Mouse (Mus musculus): ENCODE measurements around the gene Hs3st1. TPM values are rescaled to one million over a fixed set of nuclear protein-coding genes. Genes with fewer than 3 reads are reported as not detected.

The Hs3st1 gene
- polyA plus RNA-seq, 1 experiment from 2014 or later: 9.8 TPM

GRCm38 (mm10) chr5:39659417-39659816, 95.9 kb downstream of the Hs3st1 start:
- Histone ChIP-seq H3K4me2 (replicated peaks; ENCODE audit: low read depth, low read length) (no peak overlapping the region), H3K27ac (ENCODE audit: low read depth, low read length) (no peak overlapping the region), H3K27me3 (ENCODE audit: control insufficient read depth, insufficient read depth, low read length) (no peaks in the 10 kb centered on the region), H3K4me3 (ENCODE audit: low read depth, low read length) (no peak overlapping the region), H3K4me1 (replicated peaks; ENCODE audit: control insufficient read depth, insufficient read depth, low read length) (no peaks in the 10 kb centered on the region), H3K9me3 (ENCODE audit: control insufficient read depth, low read length) (no peaks in the 10 kb centered on the region), H3K36me3 (ENCODE audit: control insufficient read depth, insufficient read depth, low read length) (no peaks in the 10 kb centered on the region), H3K9ac (ENCODE audit: low read depth, low read length) (no peak overlapping the region)
- ATAC-seq (ENCODE audit: low FRiP score) (no peak), DNase-seq (ENCODE audit: low spot score) (no peak)
- 78% methylated on average over 2 of the region's 2 CpGs for WGBS

GRCm38 (mm10) chr5:39644827-39645380, 110.4 kb downstream of the Hs3st1 start:
- WGBS: under 1% methylated on average over 28 of the region's 28 CpGs
- Histone ChIP-seq H3K36me3 (ENCODE audit: control insufficient read depth, insufficient read depth, low read length) (no peaks in the 10 kb centered on the region), H3K9me3 (ENCODE audit: control insufficient read depth, low read length) (no peaks in the 10 kb centered on the region), H3K4me2 (replicated peaks; ENCODE audit: low read depth, low read length) (peak overlapping the region; percentile 91), H3K4me3 (ENCODE audit: low read depth, low read length) (peak overlapping the region; percentile 65), H3K27me3 (ENCODE audit: control insufficient read depth, insufficient read depth, low read length) (peaks cover 12% of the 10 kb centered on the region), H3K27ac (ENCODE audit: low read depth, low read length) (no peak overlapping the region), H3K4me1 (replicated peaks; ENCODE audit: control insufficient read depth, insufficient read depth, low read length) (no peaks in the 10 kb centered on the region), H3K9ac (ENCODE audit: low read depth, low read length) (peak overlapping the region; percentile 39)
- peak; percentile 82 for ATAC-seq (ENCODE audit: low FRiP score)
- DNase-seq (ENCODE audit: low spot score): no peak

GRCm38 (mm10) chr5:39643924-39644826, 111.1 kb downstream of the Hs3st1 start:
- Histone ChIP-seq H3K4me2 (replicated peaks; ENCODE audit: low read depth, low read length) (peak overlapping the region; percentile 91), H3K27ac (ENCODE audit: low read depth, low read length) (no peak overlapping the region), H3K4me1 (replicated peaks; ENCODE audit: control insufficient read depth, insufficient read depth, low read length) (no peaks in the 10 kb centered on the region), H3K9me3 (ENCODE audit: control insufficient read depth, low read length) (no peaks in the 10 kb centered on the region), H3K36me3 (ENCODE audit: control insufficient read depth, insufficient read depth, low read length) (no peaks in the 10 kb centered on the region), H3K9ac (ENCODE audit: low read depth, low read length) (peak overlapping the region; percentile 67), H3K4me3 (ENCODE audit: low read depth, low read length) (peak overlapping the region; percentile 65), H3K27me3 (ENCODE audit: control insufficient read depth, insufficient read depth, low read length) (peaks cover 12% of the 10 kb centered on the region)
- 2% methylated on average over 56 of the region's 56 CpGs for WGBS
- ATAC-seq (ENCODE audit: low FRiP score): peak; percentile 97
- peak; percentile 86 for DNase-seq (ENCODE audit: low spot score)

- H3K36me3 ChIP-seq (ENCODE audit: control insufficient read depth, insufficient read depth, low read length): no peaks in the 10 kb centered on the region
- 3% methylated on average over 22 of the region's 22 CpGs for WGBS
- ATAC-seq (ENCODE audit: low FRiP score) (no peak), DNase-seq (ENCODE audit: low spot score) (peak; percentile 38)
- H3K4me2 ChIP-seq (replicated peaks; ENCODE audit: low read depth, low read length): peak overlapping the region; percentile 91
- peak overlapping the region; percentile 3; the same call in 1 of the 2 replicates for H3K9ac ChIP-seq (ENCODE audit: low read depth, low read length)
- no peaks in the 10 kb centered on the region for H3K9me3 ChIP-seq (ENCODE audit: control insufficient read depth, low read length)
- no peaks in the 10 kb centered on the region for H3K4me1 ChIP-seq (replicated peaks; ENCODE audit: control insufficient read depth, insufficient read depth, low read length)
- no peak overlapping the region for H3K27ac ChIP-seq (ENCODE audit: low read depth, low read length)
- H3K4me3 ChIP-seq (ENCODE audit: low read depth, low read length): peak overlapping the region; percentile 65
- peaks cover 12% of the 10 kb centered on the region for H3K27me3 ChIP-seq (ENCODE audit: control insufficient read depth, insufficient read depth, low read length)
These were observed 111.9 kb downstream of the Hs3st1 start for GRCm38 (mm10) chr5:39643260-39643923.

- ATAC-seq (ENCODE audit: low FRiP score) (no peak), DNase-seq (ENCODE audit: low spot score) (no peak)
- Histone ChIP-seq H3K36me3 (ENCODE audit: control insufficient read depth, insufficient read depth, low read length) (no peaks in the 10 kb centered on the region), H3K27me3 (ENCODE audit: control insufficient read depth, insufficient read depth, low read length) (peaks cover 12% of the 10 kb centered on the region), H3K4me2 (replicated peaks; ENCODE audit: low read depth, low read length) (no peak overlapping the region), H3K4me1 (replicated peaks; ENCODE audit: control insufficient read depth, insufficient read depth, low read length) (no peaks in the 10 kb centered on the region), H3K9ac (ENCODE audit: low read depth, low read length) (no peak overlapping the region), H3K27ac (ENCODE audit: low read depth, low read length) (no peak overlapping the region), H3K4me3 (ENCODE audit: low read depth, low read length) (no peak overlapping the region; the same call in 1 of the 2 replicates), H3K9me3 (ENCODE audit: control insufficient read depth, low read length) (no peaks in the 10 kb centered on the region)
- 75% methylated on average over 6 of the region's 6 CpGs for WGBS
These were observed 113.0 kb downstream of the Hs3st1 start for GRCm38 (mm10) chr5:39642222-39642770.

- peaks cover 8% of the 10 kb centered on the region for H3K27me3 ChIP-seq (ENCODE audit: control insufficient read depth, insufficient read depth, low read length)
- no peaks in the 10 kb centered on the region for H3K36me3 ChIP-seq (ENCODE audit: control insufficient read depth, insufficient read depth, low read length)
- WGBS: 51% methylated on average over 10 of the region's 10 CpGs
- ATAC-seq (ENCODE audit: low FRiP score) (no peak), DNase-seq (ENCODE audit: low spot score) (peak; percentile 79)
- no peak overlapping the region for H3K9ac ChIP-seq (ENCODE audit: low read depth, low read length)
- no peak overlapping the region for H3K4me3 ChIP-seq (ENCODE audit: low read depth, low read length)
- no peak overlapping the region for H3K4me2 ChIP-seq (replicated peaks; ENCODE audit: low read depth, low read length)
- H3K27ac ChIP-seq (ENCODE audit: low read depth, low read length): no peak overlapping the region
- no peaks in the 10 kb centered on the region for H3K4me1 ChIP-seq (replicated peaks; ENCODE audit: control insufficient read depth, insufficient read depth, low read length)
- H3K9me3 ChIP-seq (ENCODE audit: control insufficient read depth, low read length): no peaks in the 10 kb centered on the region
These were observed 115.7 kb downstream of the Hs3st1 start for GRCm38 (mm10) chr5:39639438-39640177.

- Histone ChIP-seq H3K9ac (ENCODE audit: low read depth, low read length) (no peak overlapping the region), H3K4me3 (ENCODE audit: low read depth, low read length) (no peak overlapping the region), H3K36me3 (ENCODE audit: control insufficient read depth, insufficient read depth, low read length) (no peaks in the 10 kb centered on the region), H3K4me1 (replicated peaks; ENCODE audit: control insufficient read depth, insufficient read depth, low read length) (no peaks in the 10 kb centered on the region), H3K27ac (ENCODE audit: low read depth, low read length) (no peak overlapping the region), H3K27me3 (ENCODE audit: control insufficient read depth, insufficient read depth, low read length) (peaks cover 8% of the 10 kb centered on the region), H3K9me3 (ENCODE audit: control insufficient read depth, low read length) (no peaks in the 10 kb centered on the region), H3K4me2 (replicated peaks; ENCODE audit: low read depth, low read length) (no peak overlapping the region)
- 81% methylated on average over 5 of the region's 5 CpGs for WGBS
- ATAC-seq (ENCODE audit: low FRiP score): no peak
- DNase-seq (ENCODE audit: low spot score): no peak
These were observed 116.3 kb downstream of the Hs3st1 start for GRCm38 (mm10) chr5:39638926-39639325.

GRCm38 (mm10) chr5:39637874-39638273, 117.4 kb downstream of the Hs3st1 start:
- ATAC-seq (ENCODE audit: low FRiP score) (no peak), DNase-seq (ENCODE audit: low spot score) (no peak)
- 76% methylated on average over 6 of the region's 6 CpGs for WGBS

More at GRCm38 (mm10) chr5:39637874-39638273, 117.4 kb downstream of the Hs3st1 start:
- Histone ChIP-seq H3K4me3 (ENCODE audit: low read depth, low read length) (no peak overlapping the region), H3K36me3 (ENCODE audit: control insufficient read depth, insufficient read depth, low read length) (no peaks in the 10 kb centered on the region), H3K9me3 (ENCODE audit: control insufficient read depth, low read length) (no peaks in the 10 kb centered on the region), H3K27ac (ENCODE audit: low read depth, low read length) (no peak overlapping the region), H3K4me2 (replicated peaks; ENCODE audit: low read depth, low read length) (no peak overlapping the region), H3K27me3 (ENCODE audit: control insufficient read depth, insufficient read depth, low read length) (peaks cover under 1% of the 10 kb centered on the region; the same call in 1 of the 2 replicates), H3K4me1 (replicated peaks; ENCODE audit: control insufficient read depth, insufficient read depth, low read length) (no peaks in the 10 kb centered on the region), H3K9ac (ENCODE audit: low read depth, low read length) (no peak overlapping the region)
